Mouse (Mus musculus) pancreas, adult 10 weeks (tissue): Measurements from ENCODE around the gene Lrrc42. TPM values are rescaled to one million over a fixed set of nuclear protein-coding genes. Genes with fewer than 3 reads are reported as not detected.

ENCODE experiments used
- polyA plus RNA-seq: library from polyadenylated mRNA; stranded (reverse); fragments of 350-450 nt; fragmentation: Illumina TruSeq; extraction: RNeasy Lipid Tissue Mini Kit (QIAGEN cat#74804); gene quantifications from one replicate; pipeline ENCODE4 v1.2.3, GENCODE M21; 2015; ENCODE audit warnings: low read depth, low replicate concordance; ENCODE audit not compliant: insufficient read depth

Gene Lrrc42
- 9.3 TPM for polyA plus RNA-seq

GRCm38 (mm10) chr4:107253125-107254091, at the start of gene Lrrc42, which contains the start of gene Hspb11:
Lrrc42 (minus strand) TSS chr4:107253532.
Hspb11 (plus strand) TSS chr4:107253593.

GRCm38 (mm10) chr4:107208880-107209279, 44.5 kb downstream of the Lrrc42 start, which contains the start of gene Ldlrad1:
Ldlrad1 (plus strand) TSS chr4:107209180.

Other genes with a start within 250 kb of the Lrrc42 start
- 26.9 TPM for gene Mrpl37, start 186.7 kb downstream of the Lrrc42 start, polyA plus RNA-seq
- 5.2 TPM for gene Cyb5rl, start 186.5 kb downstream of the Lrrc42 start, polyA plus RNA-seq
- gene Cdcp2, start 156.6 kb downstream of the Lrrc42 start, polyA plus RNA-seq = not detected
- gene Tmem59, start 75.1 kb downstream of the Lrrc42 start, polyA plus RNA-seq = 85.4 TPM
- 3.5 TPM for gene Tceanc2, start 74.4 kb downstream of the Lrrc42 start, polyA plus RNA-seq
- not detected for gene Ldlrad1, start 44.4 kb downstream of the Lrrc42 start, polyA plus RNA-seq
- gene Hspb11, start 61 bp upstream of the Lrrc42 start, polyA plus RNA-seq = 1.7 TPM
- 2.3 TPM for gene Dio1, start 53.6 kb upstream of the Lrrc42 start, polyA plus RNA-seq
- 20.8 TPM for gene Yipf1, start 60.8 kb upstream of the Lrrc42 start, polyA plus RNA-seq
- gene Ndc1, start 114.3 kb upstream of the Lrrc42 start, polyA plus RNA-seq = 0.85 TPM
- gene Glis1, start 181.1 kb upstream of the Lrrc42 start, polyA plus RNA-seq = not detected